Mouse (Mus musculus): Measurements from ENCODE around the gene Trmt44. TPM values are rescaled to one million over a fixed set of nuclear protein-coding genes. Genes with fewer than 3 reads are reported as not detected.

The Trmt44 gene
- total and polyA plus RNA-seq, 2 experiments: 2.1 to 2.6 TPM

- no peaks in the 10 kb centered on the region for H3K36me3 ChIP-seq (ENCODE audit: control insufficient read depth, insufficient read depth, low read length)
- TF ChIP-seq POLR2A (IDR thresholded peaks at IDR 0.05; ENCODE audit: extremely low read depth, insufficient read depth, low read length) (no peak), CTCF (IDR thresholded peaks at IDR 0.05; ENCODE audit: low read depth, low read length) (no peak)
- H3K27ac ChIP-seq (replicated peaks; ENCODE audit: insufficient read depth, low read depth, low read length): no peak overlapping the region
- no peaks in the 10 kb centered on the region for H3K27me3 ChIP-seq (ENCODE audit: control insufficient read depth, insufficient read depth, low read length)
- DNase-seq (ENCODE audit: extremely low read depth, low read depth, low spot score): no peak
- no peak overlapping the region for H3K9ac ChIP-seq (ENCODE audit: low read depth, low read length)
- no peaks in the 10 kb centered on the region for H3K79me2 ChIP-seq (ENCODE audit: control insufficient read depth, insufficient read depth, low read length)
- H3K4me3 ChIP-seq (ENCODE audit: insufficient read depth, low read depth, low read length): no peak overlapping the region
- no peaks in the 10 kb centered on the region for H3K4me1 ChIP-seq (ENCODE audit: control insufficient read depth, insufficient read depth, low read length)
Measured at GRCm38 (mm10) chr5:35546127-35546526, 28.7 kb downstream of the Trmt44 start.

- Histone ChIP-seq H3K27ac (replicated peaks; ENCODE audit: insufficient read depth, low read depth, low read length) (peak overlapping the region; percentile 43; the same call in 1 of the 2 replicates), H3K9ac (ENCODE audit: low read depth, low read length) (no peak overlapping the region), H3K27me3 (ENCODE audit: control insufficient read depth, insufficient read depth, low read length) (no peaks in the 10 kb centered on the region), H3K36me3 (ENCODE audit: control insufficient read depth, insufficient read depth, low read length) (no peaks in the 10 kb centered on the region), H3K4me3 (ENCODE audit: insufficient read depth, low read depth, low read length) (no peak overlapping the region), H3K4me1 (ENCODE audit: control insufficient read depth, insufficient read depth, low read length) (no peaks in the 10 kb centered on the region), H3K79me2 (ENCODE audit: control insufficient read depth, insufficient read depth, low read length) (no peaks in the 10 kb centered on the region)
- TF ChIP-seq CTCF (IDR thresholded peaks at IDR 0.05; ENCODE audit: low read depth, low read length) (no peak), POLR2A (IDR thresholded peaks at IDR 0.05; ENCODE audit: extremely low read depth, insufficient read depth, low read length) (no peak)
- WGBS: 67% methylated on average over 4 of the region's 4 CpGs
- no peak for DNase-seq (ENCODE audit: extremely low read depth, low read depth, low spot score)
Measured at GRCm38 (mm10) chr5:35541059-35541790, 33.6 kb downstream of the Trmt44 start.

DNA sequence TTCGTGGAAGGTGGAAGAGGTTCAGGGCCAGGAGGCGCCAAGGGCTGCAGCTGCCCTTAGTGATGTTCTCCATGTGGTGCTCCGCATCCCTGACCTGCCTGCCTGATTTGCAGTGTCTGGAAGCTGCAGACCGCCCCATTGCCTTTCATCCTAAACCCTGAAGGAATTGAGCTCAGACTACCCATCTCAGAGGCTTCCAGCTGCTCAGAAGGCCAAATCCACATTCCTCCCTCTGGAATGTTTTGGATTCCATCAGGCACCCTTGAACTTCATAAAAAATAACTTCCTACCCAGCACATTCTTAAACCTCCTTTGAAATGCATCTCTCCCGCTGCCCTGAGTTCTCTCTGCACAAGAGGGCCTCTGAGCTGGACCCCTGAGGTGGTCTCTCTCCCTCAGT, 34.3 kb downstream of the Trmt44 start:
- no peak for TF ChIP-seq POLR2A (IDR thresholded peaks at IDR 0.05; ENCODE audit: extremely low read depth, insufficient read depth, low read length)
- no peak for TF ChIP-seq CTCF (IDR thresholded peaks at IDR 0.05; ENCODE audit: low read depth, low read length)
- Histone ChIP-seq H3K4me1 (ENCODE audit: control insufficient read depth, insufficient read depth, low read length) (no peaks in the 10 kb centered on the region), H3K4me3 (ENCODE audit: insufficient read depth, low read depth, low read length) (no peak overlapping the region), H3K27me3 (ENCODE audit: control insufficient read depth, insufficient read depth, low read length) (no peaks in the 10 kb centered on the region), H3K9ac (ENCODE audit: low read depth, low read length) (no peak overlapping the region), H3K27ac (replicated peaks; ENCODE audit: insufficient read depth, low read depth, low read length) (peak overlapping the region; percentile 43; the same call in 1 of the 2 replicates), H3K79me2 (ENCODE audit: control insufficient read depth, insufficient read depth, low read length) (no peaks in the 10 kb centered on the region), H3K36me3 (ENCODE audit: control insufficient read depth, insufficient read depth, low read length) (no peaks in the 10 kb centered on the region)
- peak; percentile 9 for DNase-seq (ENCODE audit: extremely low read depth, low read depth, low spot score)
- 71% methylated on average over 5 of the region's 5 CpGs for WGBS

DNA sequence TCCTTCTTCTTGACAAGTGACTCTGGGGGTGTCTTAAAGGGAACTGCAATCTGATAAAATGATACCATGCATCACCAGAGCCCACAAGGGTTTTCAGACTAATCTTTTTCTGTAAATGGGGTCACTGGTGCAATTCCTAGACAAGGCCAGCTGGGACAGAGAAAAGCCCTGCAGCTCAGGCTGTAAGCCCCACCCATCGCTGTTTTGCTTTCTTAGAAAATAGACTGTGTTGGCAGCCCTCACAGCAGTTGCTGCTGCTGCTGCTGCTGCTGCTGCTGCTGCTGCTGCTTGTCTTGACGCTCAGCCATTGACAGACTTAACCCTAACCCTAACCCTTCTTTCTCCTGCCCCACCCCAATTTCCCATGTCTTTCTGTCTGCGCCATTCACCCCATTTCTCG, 35.3 kb downstream of the Trmt44 start:
- H3K27ac ChIP-seq (replicated peaks; ENCODE audit: insufficient read depth, low read depth, low read length): no peak overlapping the region
- H3K36me3 ChIP-seq (ENCODE audit: control insufficient read depth, insufficient read depth, low read length): no peaks in the 10 kb centered on the region
- 63% methylated on average over 4 of the region's 4 CpGs for WGBS
- H3K27me3 ChIP-seq (ENCODE audit: control insufficient read depth, insufficient read depth, low read length): no peaks in the 10 kb centered on the region
- H3K4me1 ChIP-seq (ENCODE audit: control insufficient read depth, insufficient read depth, low read length): no peaks in the 10 kb centered on the region
- TF ChIP-seq POLR2A (IDR thresholded peaks at IDR 0.05; ENCODE audit: extremely low read depth, insufficient read depth, low read length) (no peak), CTCF (IDR thresholded peaks at IDR 0.05; ENCODE audit: low read depth, low read length) (no peak)
- no peak overlapping the region for H3K9ac ChIP-seq (ENCODE audit: low read depth, low read length)
- no peaks in the 10 kb centered on the region for H3K79me2 ChIP-seq (ENCODE audit: control insufficient read depth, insufficient read depth, low read length)
- H3K4me3 ChIP-seq (ENCODE audit: insufficient read depth, low read depth, low read length): no peak overlapping the region
- DNase-seq (ENCODE audit: extremely low read depth, low read depth, low spot score): no peak

DNA sequence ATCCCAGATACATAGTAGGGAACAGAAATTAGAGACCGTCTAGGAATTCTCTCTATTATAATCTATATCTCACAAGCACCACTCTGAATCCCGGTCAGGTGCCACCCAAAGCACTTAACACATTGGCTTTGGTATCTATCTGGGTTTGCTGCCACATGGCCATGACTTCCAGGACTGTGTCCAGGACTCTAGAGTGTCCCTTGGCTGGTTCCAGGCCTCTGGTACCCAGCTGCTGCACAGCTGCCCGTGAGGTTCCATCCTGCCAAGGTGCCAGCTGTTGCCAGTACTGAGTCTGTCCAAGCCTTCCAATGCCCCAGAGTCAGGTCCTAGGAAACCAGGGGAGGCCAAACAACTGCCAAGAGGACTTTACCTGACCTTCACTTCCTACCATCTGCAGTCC, 36.8 kb downstream of the Trmt44 start:
- 89% methylated on average over 3 of the region's 3 CpGs for WGBS
- no peak overlapping the region for H3K4me3 ChIP-seq (ENCODE audit: insufficient read depth, low read depth, low read length)
- TF ChIP-seq CTCF (IDR thresholded peaks at IDR 0.05; ENCODE audit: low read depth, low read length) (no peak), POLR2A (IDR thresholded peaks at IDR 0.05; ENCODE audit: extremely low read depth, insufficient read depth, low read length) (no peak)
- H3K9ac ChIP-seq (ENCODE audit: low read depth, low read length): no peak overlapping the region
- H3K27me3 ChIP-seq (ENCODE audit: control insufficient read depth, insufficient read depth, low read length): no peaks in the 10 kb centered on the region
- H3K36me3 ChIP-seq (ENCODE audit: control insufficient read depth, insufficient read depth, low read length): no peaks in the 10 kb centered on the region
- no peak for DNase-seq (ENCODE audit: extremely low read depth, low read depth, low spot score)
- H3K79me2 ChIP-seq (ENCODE audit: control insufficient read depth, insufficient read depth, low read length): no peaks in the 10 kb centered on the region
- H3K27ac ChIP-seq (replicated peaks; ENCODE audit: insufficient read depth, low read depth, low read length): no peak overlapping the region
- H3K4me1 ChIP-seq (ENCODE audit: control insufficient read depth, insufficient read depth, low read length): no peaks in the 10 kb centered on the region

DNA sequence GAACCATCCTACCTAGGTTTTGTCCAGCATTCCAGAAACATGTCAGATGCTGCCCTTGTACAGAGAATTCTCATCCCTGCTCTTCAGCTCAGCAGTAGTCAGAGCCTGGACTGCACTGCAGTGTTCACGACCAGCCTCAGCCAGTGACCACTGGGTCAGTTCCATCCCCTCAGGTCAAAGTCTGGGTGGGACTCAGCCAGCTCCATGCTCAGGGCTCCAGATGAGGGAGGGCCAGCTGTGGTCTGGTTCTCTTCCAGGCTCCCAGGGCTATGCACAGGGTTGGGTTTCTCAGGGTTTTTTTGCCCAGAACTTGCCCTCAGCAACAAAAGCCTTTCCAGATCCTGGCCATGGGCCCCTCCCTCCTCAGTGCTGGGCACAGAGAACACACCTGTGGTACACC, 37.4 kb downstream of the Trmt44 start:
- Histone ChIP-seq H3K27me3 (ENCODE audit: control insufficient read depth, insufficient read depth, low read length) (no peaks in the 10 kb centered on the region), H3K4me1 (ENCODE audit: control insufficient read depth, insufficient read depth, low read length) (no peaks in the 10 kb centered on the region), H3K79me2 (ENCODE audit: control insufficient read depth, insufficient read depth, low read length) (no peaks in the 10 kb centered on the region), H3K27ac (replicated peaks; ENCODE audit: insufficient read depth, low read depth, low read length) (no peak overlapping the region), H3K9ac (ENCODE audit: low read depth, low read length) (no peak overlapping the region), H3K36me3 (ENCODE audit: control insufficient read depth, insufficient read depth, low read length) (no peaks in the 10 kb centered on the region), H3K4me3 (ENCODE audit: insufficient read depth, low read depth, low read length) (no peak overlapping the region)
- TF ChIP-seq CTCF (IDR thresholded peaks at IDR 0.05; ENCODE audit: low read depth, low read length) (no peak), POLR2A (IDR thresholded peaks at IDR 0.05; ENCODE audit: extremely low read depth, insufficient read depth, low read length) (no peak)
- no peak for DNase-seq (ENCODE audit: extremely low read depth, low read depth, low spot score)
- 14% methylated on average over 1 of the region's 1 CpGs for WGBS
